Mouse (Mus musculus) midbrain, embryonic 14.5 days (tissue): ENCODE data around the gene Wasl. TPM values are rescaled to one million over a fixed set of nuclear protein-coding genes. Genes with fewer than 3 reads are reported as not detected.
A peak's percentile ranks its signal among the peaks of the same experiment; 100 is the strongest.

Source experiments
- ATAC-seq: fragments of 200-750 bp; cut with Nextera tagmentation; 2 replicates; pipeline ENCODE4 v1.8.0; 2017; ENCODE audit warnings: moderate number of reproducible peaks, moderate library complexity; ENCODE audit not compliant: low FRiP score, low TSS enrichment
- DNase-seq: peaks from one replicate; pipeline ENCODE4 v3.0.0-alpha.2; 2015
- H3K27ac ChIP-seq: fragments of 300-500 bp; sonication (generic); replicated peaks from 2 replicates; pipeline ENCODE4 v1.5.1; 2014; ENCODE audit warnings: mild to moderate bottlenecking, low read depth, low read length, moderate library complexity
- H3K27me3 ChIP-seq: fragments of 300-500 bp; sonication (generic); 2 replicates; pipeline ENCODE4 v1.6.1; 2014; ENCODE audit warnings: low read length, control low read depth, mixed read lengths; ENCODE audit not compliant: control insufficient read depth, insufficient read depth
- H3K36me3 ChIP-seq: fragments of 300-500 bp; sonication (generic); 2 replicates; pipeline ENCODE4 v1.6.1; 2014; ENCODE audit warnings: low read length, control low read depth; ENCODE audit not compliant: control insufficient read depth, insufficient read depth
- H3K4me1 ChIP-seq: fragments of 300-500 bp; sonication (generic); 2 replicates; pipeline ENCODE4 v1.6.1; 2014; ENCODE audit warnings: mild to moderate bottlenecking, antibody characterized with exemption, low read length, control low read depth; ENCODE audit not compliant: control insufficient read depth, insufficient read depth
- H3K4me2 ChIP-seq: fragments of 300-500 bp; sonication (generic); 2 replicates; pipeline ENCODE4 v1.6.1; 2014; ENCODE audit warnings: mild to moderate bottlenecking, low read length, moderate library complexity
- H3K4me3 ChIP-seq: fragments of 300-500 bp; sonication (generic); replicated peaks from 2 replicates; pipeline ENCODE4 v1.5.1; 2014; ENCODE audit warnings: low read depth, low read length
- H3K9ac ChIP-seq: fragments of 300-500 bp; sonication (generic); replicated peaks from 2 replicates; pipeline ENCODE4 v1.6.1; 2014; ENCODE audit warnings: mild to moderate bottlenecking, low read length, moderate library complexity
- H3K9me3 ChIP-seq: fragments of 300-500 bp; sonication (generic); 2 replicates; pipeline ENCODE4 v1.6.1; 2016; ENCODE audit warnings: low read length, control low read depth, mixed read lengths; ENCODE audit not compliant: control insufficient read depth
- WGBS: fragments of 180-500 bp; shearing (Covaris S2); extraction: QIAGEN DNeasy Blood & Tissue Kit; methylation state at CpG from one replicate; pipeline ENCODE4 v1.1.7; 2014; 5-methylcytosine and 5-hydroxymethylcytosine counted together
- polyA plus RNA-seq: library from polyadenylated mRNA; unstranded; fragments of >200 nt; fragmentation: Nextera tagmentation; extraction: Ambion mirVana; gene quantifications from 2 replicates; pipeline ENCODE4 v1.2.1, GENCODE M21; 2014

The Wasl gene
- polyA plus RNA-seq, 1 experiment from 2014 or later: 53.1 TPM

GRCm38 (mm10) chr6:24569711-24570110 lies 95.1 kb downstream of the Wasl start:
- WGBS: 92% methylated on average over 1 of the region's 1 CpGs
- no peak overlapping the region for H3K4me2 ChIP-seq

GRCm38 (mm10) chr6:24568963-24569362 lies 95.8 kb downstream of the Wasl start:
- Histone ChIP-seq H3K4me3 (no peak overlapping the region), H3K27ac (no peak overlapping the region), H3K4me1 (no peaks in the 10 kb centered on the region), H3K4me2 (no peak overlapping the region), H3K9me3 (no peaks in the 10 kb centered on the region), H3K27me3 (no peaks in the 10 kb centered on the region), H3K9ac (no peak overlapping the region), H3K36me3 (no peaks in the 10 kb centered on the region)
- ATAC-seq: no peak
- WGBS: 88% methylated on average over 5 of the region's 5 CpGs
- no peak for DNase-seq

More at GRCm38 (mm10) chr6:24569711-24570110, 95.1 kb downstream of the Wasl start:
- no peaks in the 10 kb centered on the region for H3K36me3 ChIP-seq
- 0 out of 2 replicates have a peak, but pooled peaks have one; percentile 17 for ATAC-seq
- no peaks in the 10 kb centered on the region for H3K27me3 ChIP-seq
- no peaks in the 10 kb centered on the region for H3K9me3 ChIP-seq
- no peaks in the 10 kb centered on the region for H3K4me1 ChIP-seq
- no peak overlapping the region for H3K4me3 ChIP-seq
- H3K9ac ChIP-seq: no peak overlapping the region
- no peak overlapping the region for H3K27ac ChIP-seq
- DNase-seq: no peak

- Histone ChIP-seq H3K9me3 (no peaks in the 10 kb centered on the region), H3K4me1 (no peaks in the 10 kb centered on the region), H3K27me3 (no peaks in the 10 kb centered on the region), H3K9ac (no peak overlapping the region), H3K27ac (no peak overlapping the region), H3K4me3 (no peak overlapping the region), H3K4me2 (no peak overlapping the region), H3K36me3 (no peaks in the 10 kb centered on the region)
- no peak for ATAC-seq
- 93% methylated on average over 1 of the region's 1 CpGs for WGBS
- no peak for DNase-seq
Observed at GRCm38 (mm10) chr6:24564886-24565285, 99.9 kb downstream of the Wasl start.

- whole genome bisulfite sequencing: 83% methylated on average over 9 of the region's 9 CpGs
Observed at GRCm38 (mm10) chr6:24564081-24564480, 100.7 kb downstream of the Wasl start.

More at GRCm38 (mm10) chr6:24564081-24564480, 100.7 kb downstream of the Wasl start:
- Histone ChIP-seq H3K36me3 (no peaks in the 10 kb centered on the region), H3K4me2 (no peak overlapping the region), H3K9me3 (no peaks in the 10 kb centered on the region), H3K4me3 (no peak overlapping the region), H3K9ac (no peak overlapping the region), H3K27ac (no peak overlapping the region), H3K27me3 (no peaks in the 10 kb centered on the region), H3K4me1 (no peaks in the 10 kb centered on the region)
- no peak for DNase-seq
- ATAC-seq: no peak

Other genes with a start within 250 kb of the Wasl start
- gene Iqub, start 149.9 kb downstream of the Wasl start, polyA plus RNA-seq: 1.3 and 1.6 TPM in 2 replicates
- 348 and 442 TPM in 2 replicates for gene Ndufa5, start 137.0 kb downstream of the Wasl start, polyA plus RNA-seq
- 0.09 TPM in 1 of 2 replicates, not detected in the other for gene Asb15, start 136.9 kb downstream of the Wasl start, polyA plus RNA-seq
- not detected in 2 replicates for gene Lmod2, start 67.2 kb downstream of the Wasl start, polyA plus RNA-seq
- gene Hyal6, start 68.2 kb upstream of the Wasl start, polyA plus RNA-seq: not detected in 2 replicates
- not detected in 2 replicates for gene Hyal4, start 83.3 kb upstream of the Wasl start, polyA plus RNA-seq
- gene Spam1, start 126.2 kb upstream of the Wasl start, polyA plus RNA-seq: not detected in 2 replicates
- not detected in 2 replicates for gene Hyal5, start 193.0 kb upstream of the Wasl start, polyA plus RNA-seq